Mouse (Mus musculus) liver, adult 2 months (tissue): ENCODE results near the gene Rtkn2.

ENCODE experiments used
- CTCF ChIP-seq: fragments of 200-500 bp; IDR thresholded peaks from 2 replicates; pipeline ENCODE4 v1.5.1; 2011; ENCODE audit warnings: low read depth, low read length, control low read depth
- POLR2A ChIP-seq: fragments of 200-500 bp; IDR thresholded peaks from 2 replicates; pipeline ENCODE4 v1.6.1; 2011; ENCODE audit warnings: low read length, control low read depth; ENCODE audit not compliant: insufficient read depth; ENCODE audit errors: extremely low read depth

- TF ChIP-seq CTCF (0 out of 2 replicates have a peak, but pooled peaks have one; percentile 30), POLR2A (no peak)
Measured at GRCm38 (mm10) chr10:68001456-68001855, 22.1 kb downstream of the Rtkn2 start.
